17 mouse cellular contexts compared by ENCODE assay signal in genomic region chr7:75332311-75332710, GRCm38 (mm10). TPM values are rescaled to one million over a fixed set of nuclear protein-coding genes. Genes with fewer than 3 reads are reported as not detected.
A peak's percentile ranks its signal among the peaks of the same experiment; 100 is the strongest.
DNase-seq lines count a peak whose midpoint lies in the region; ATAC-seq lines count a peak whose summit lies in the region.
"Had no signal": no experiment of that assay in that cellular context is flagged by ENCODE, and none has a peak within 500 bp of the region (broad histone marks: within the 10 kb centered on the region; RNA-seq: fewer than 3 reads in every experiment).

No protein-coding gene starts in this region.

- ATAC-seq in frontal cortex, adult (ENCODE audit: low TSS enrichment) = peak; percentile 55
- no peak for ATAC-seq in embryonic facial prominence, embryonic 14.5 days (ENCODE audit: low read depth)

- DNase-seq in frontal cortex, postnatal 25 days (ENCODE audit: low spot score in 2 of 2) = no peak
- DNase-seq in retina, postnatal 1 day = peak; percentile 49
- no peak for DNase-seq in retina, embryonic 14.5 days (ENCODE audit: low spot score)
- peak; percentile 41 for DNase-seq in embryonic facial prominence, embryonic 14.5 days (ENCODE audit: low spot score)
- peak; percentile 30 for DNase-seq in retina, postnatal 7 days (ENCODE audit: low read depth, low spot score)
- DNase-seq in heart, embryonic 10.5 days (ENCODE audit: low spot score) = no peak
- DNase-seq in heart, adult 11 months = no peak
- DNase-seq: adrenal gland, postnatal 10 days; cerebellum, adult 9-10 months; kidney, adult 2 months; kidney, postnatal 36 days; lung, postnatal 14 days; thymus, postnatal 25 days had no signal

- H3K9me3 ChIP-seq in embryonic facial prominence, embryonic 14.5 days (ENCODE audit: control insufficient read depth, low read length) = no peaks in the 10 kb centered on the region
- H3K9me3 ChIP-seq in heart, embryonic 10.5 days = no peaks in the 10 kb centered on the region
- H3K9me3 ChIP-seq: embryonic facial prominence, embryonic 12.5 days; G1E; stomach, embryonic 15.5 days had no signal

- H3K27me3 ChIP-seq in embryonic facial prominence, embryonic 14.5 days (replicated peaks; ENCODE audit: control insufficient read depth, insufficient read depth, low read length) = no peaks in the 10 kb centered on the region
- H3K27me3 ChIP-seq in heart, embryonic 10.5 days (ENCODE audit: insufficient read depth, poor library complexity, severe bottlenecking) = no peaks in the 10 kb centered on the region
- H3K27me3 ChIP-seq: embryonic facial prominence, embryonic 12.5 days; stomach, embryonic 15.5 days had no signal

- H3K9ac ChIP-seq in embryonic facial prominence, embryonic 14.5 days (ENCODE audit: low read depth, low read length) = no peak overlapping the region
- H3K9ac ChIP-seq: embryonic facial prominence, embryonic 12.5 days; stomach, embryonic 15.5 days had no signal

- no peaks in the 10 kb centered on the region for H3K36me3 ChIP-seq in embryonic facial prominence, embryonic 14.5 days (ENCODE audit: control insufficient read depth, insufficient read depth, low read length)
- no peaks in the 10 kb centered on the region for H3K36me3 ChIP-seq in heart, embryonic 10.5 days
- H3K36me3 ChIP-seq: embryonic facial prominence, embryonic 12.5 days; G1E; stomach, embryonic 15.5 days had no signal

- 0 out of 2 replicates have a peak, but pooled peaks cover 5% of the 10 kb centered on the region for H3K4me1 ChIP-seq in embryonic facial prominence, embryonic 14.5 days (ENCODE audit: control insufficient read depth, insufficient read depth, low read length)
- H3K4me1 ChIP-seq in heart, embryonic 10.5 days = no peaks in the 10 kb centered on the region
- H3K4me1 ChIP-seq: stomach, embryonic 15.5 days had no signal

- H3K4me3 ChIP-seq in embryonic facial prominence, embryonic 14.5 days (ENCODE audit: low read depth, low read length) = no peak overlapping the region
- H3K4me3 ChIP-seq in heart, embryonic 10.5 days = no peak overlapping the region
- H3K4me3 ChIP-seq: embryonic facial prominence, embryonic 12.5 days; stomach, embryonic 15.5 days had no signal

- H3K27ac ChIP-seq in embryonic facial prominence, embryonic 14.5 days (replicated peaks; ENCODE audit: low read depth, low read length) = no peak overlapping the region
- H3K27ac ChIP-seq in heart, embryonic 10.5 days = no peak overlapping the region
- H3K27ac ChIP-seq: embryonic facial prominence, embryonic 12.5 days; stomach, embryonic 15.5 days had no signal

- no peak overlapping the region for H3K4me2 ChIP-seq in embryonic facial prominence, embryonic 14.5 days (ENCODE audit: low read depth, low read length)
- H3K4me2 ChIP-seq: embryonic facial prominence, embryonic 12.5 days; stomach, embryonic 15.5 days had no signal

- 29% methylated on average over 3 of the region's 3 CpGs for WGBS in embryonic facial prominence, embryonic 14.5 days
- 64% methylated on average over 3 of the region's 3 CpGs for WGBS in heart, embryonic 10.5 days

RNA-seq across cellular contexts. Expression of gene Sv2b, which starts 23.2 kb away (rescaled TPM):
- polyA plus RNA-seq in embryonic facial prominence, embryonic 14.5 days (2014; fragmentation: Nextera tagmentation; extraction: Ambion mirVana) = 2.7 and 2.9 TPM in 2 replicates
- 0.41 and 0.91 TPM in 2 replicates for polyA plus RNA-seq in heart, embryonic 10.5 days (2016; fragmentation: Nextera tagmentation; extraction: Ambion mirVana)
- polyA plus RNA-seq: G1E; kidney, adult 2 months had no signal

Comparison
In these comparisons a context has a peak if more than half of its experiments do, and no peak if none do; other contexts are left out.
1. DNase-seq: peak in retina, postnatal 1 day (single experiment), embryonic facial prominence, embryonic 14.5 days (single experiment) and retina, postnatal 7 days (single experiment); none in frontal cortex, postnatal 25 days (0 of 2), retina, embryonic 14.5 days (single experiment), heart, embryonic 10.5 days (single experiment) and heart, adult 11 months (single experiment).